Mouse (Mus musculus) lung, postnatal 0 days (tissue): ENCODE measurements around the gene Prap1. TPM values are rescaled to one million over a fixed set of nuclear protein-coding genes. Genes with fewer than 3 reads are reported as not detected.
A peak's percentile ranks its signal among the peaks of the same experiment; 100 is the strongest.

Experiments used
- ATAC-seq: fragments of 200-750 bp; cut with Nextera tagmentation; 2 replicates; pipeline ENCODE4 v1.8.0; 2017; ENCODE audit warnings: moderate library complexity
- DNase-seq: peaks from one replicate; pipeline ENCODE4 v3.0.0-alpha.2; 2016; ENCODE audit warnings: low spot score
- H3K27ac ChIP-seq: fragments of 300-500 bp; sonication (generic); 2 replicates; pipeline ENCODE4 v1.5.1; 2014; ENCODE audit warnings: antibody characterized with exemption, mild to moderate bottlenecking, low read length, mixed read lengths
- H3K27me3 ChIP-seq: fragments of 300-500 bp; sonication (generic); replicated peaks from 2 replicates; pipeline ENCODE4 v1.6.1; 2014; ENCODE audit warnings: low read length, mixed read lengths; ENCODE audit not compliant: insufficient read depth
- H3K36me3 ChIP-seq: fragments of 300-500 bp; sonication (generic); 2 replicates; pipeline ENCODE4 v1.6.1; 2014; ENCODE audit warnings: low read length, mixed read lengths; ENCODE audit not compliant: insufficient read depth
- H3K4me1 ChIP-seq: fragments of 300-500 bp; sonication (generic); 2 replicates; pipeline ENCODE4 v1.6.1; 2014; ENCODE audit warnings: antibody characterized with exemption, low read depth, low read length, mixed read lengths; ENCODE audit not compliant: insufficient read depth
- H3K4me2 ChIP-seq: fragments of 300-500 bp; sonication (generic); replicated peaks from 2 replicates; pipeline ENCODE4 v1.6.1; 2014; ENCODE audit warnings: low read depth, mild to moderate bottlenecking, low read length, moderate library complexity, mixed read lengths
- H3K4me3 ChIP-seq: fragments of 300-500 bp; sonication (generic); 2 replicates; pipeline ENCODE4 v1.5.1; 2014; ENCODE audit warnings: low read depth, low read length
- H3K9ac ChIP-seq: fragments of 300-500 bp; sonication (generic); replicated peaks from 2 replicates; pipeline ENCODE4 v1.6.1; 2014; ENCODE audit warnings: low read depth, mild to moderate bottlenecking
- H3K9me3 ChIP-seq: fragments of 300-500 bp; sonication (generic); 2 replicates; pipeline ENCODE4 v1.6.1; 2016; ENCODE audit warnings: low read length, mixed read lengths
- CTCF ChIP-seq: IDR thresholded peaks from 2 replicates; pipeline ENCODE4 v1.5.1; 2016; ENCODE audit warnings: antibody characterized with exemption, mild to moderate bottlenecking
- EP300 ChIP-seq: IDR thresholded peaks from 2 replicates; pipeline ENCODE4 v1.6.1; 2016; ENCODE audit warnings: antibody characterized with exemption, mild to moderate bottlenecking, control low read depth
- WGBS: fragments of 180-500 bp; shearing (Covaris S2); extraction: QIAGEN DNeasy Blood & Tissue Kit; methylation state at CpG from one replicate; pipeline ENCODE4 v1.1.7; 2014; 5-methylcytosine and 5-hydroxymethylcytosine counted together
- polyA plus RNA-seq: library from polyadenylated mRNA; unstranded; fragments of >200 nt; fragmentation: Nextera tagmentation; extraction: Ambion mirVana; gene quantifications from 2 replicates; pipeline ENCODE4 v1.2.1, GENCODE M21; 2015

Gene Prap1
- polyA plus RNA-seq, 1 experiment from 2014 or later, result not detected

GRCm38 (mm10) chr7:140098466-140098865 is 5.3 kb downstream of the Prap1 start:
- Histone ChIP-seq H3K4me1 (no peaks in the 10 kb centered on the region), H3K9ac (no peak overlapping the region), H3K4me3 (no peak overlapping the region), H3K9me3 (no peaks in the 10 kb centered on the region), H3K36me3 (no peaks in the 10 kb centered on the region), H3K27ac (no peak overlapping the region), H3K27me3 (no peaks in the 10 kb centered on the region), H3K4me2 (no peak overlapping the region)
- WGBS, result 84% methylated on average over 1 of the region's 1 CpGs
- no peak for ATAC-seq
- no peak for DNase-seq
- TF ChIP-seq EP300 (no peak), CTCF (no peak)

- Histone ChIP-seq H3K4me2 (peak overlapping the region; percentile 69), H3K9me3 (no peaks in the 10 kb centered on the region), H3K4me1 (no peaks in the 10 kb centered on the region), H3K27me3 (no peaks in the 10 kb centered on the region), H3K36me3 (peaks cover 5% of the 10 kb centered on the region; the same call in 1 of the 2 replicates), H3K9ac (0 out of 2 replicates have a peak overlapping the region, but pooled peaks have one; percentile 29), H3K27ac (no peak overlapping the region), H3K4me3 (peak overlapping the region; percentile 41; the same call in 1 of the 2 replicates)
- 79% methylated on average over 10 of the region's 10 CpGs for WGBS
- ATAC-seq (no peak), DNase-seq (no peak)
- TF ChIP-seq EP300 (no peak), CTCF (no peak)
Measured at GRCm38 (mm10) chr7:140101498-140101897, 8.3 kb downstream of the Prap1 start.

- Histone ChIP-seq H3K27me3 (no peaks in the 10 kb centered on the region), H3K36me3 (peaks cover 6% of the 10 kb centered on the region; the same call in 1 of the 2 replicates), H3K4me1 (no peaks in the 10 kb centered on the region), H3K9ac (peak within 1 kb of the TSS; percentile 29; the same call in 1 of the 2 replicates), H3K4me3 (peak within 1 kb of the TSS; percentile 41), H3K4me2 (peak within 1 kb of the TSS; percentile 69), H3K27ac (no peak within 1 kb of the TSS), H3K9me3 (no peaks in the 10 kb centered on the region)
- DNase-seq, result peak; percentile 82
- no peak for TF ChIP-seq EP300
- no peak for TF ChIP-seq CTCF
- ATAC-seq, result peak; percentile 96
- 2% methylated on average over 30 of the region's 30 CpGs for WGBS
Measured at GRCm38 (mm10) chr7:140101993-140102860, 9.0 kb downstream of the Prap1 start, which contains the start of gene Fuom. Fuom (minus strand) TSS chr7:140102441.

GRCm38 (mm10) chr7:140104009-140104408 is 10.8 kb downstream of the Prap1 start:
- Histone ChIP-seq H3K9me3 (no peaks in the 10 kb centered on the region), H3K4me3 (no peak overlapping the region), H3K27me3 (no peaks in the 10 kb centered on the region), H3K4me2 (no peak overlapping the region), H3K36me3 (peaks cover 18% of the 10 kb centered on the region), H3K9ac (no peak overlapping the region), H3K4me1 (no peaks in the 10 kb centered on the region), H3K27ac (no peak overlapping the region)
- TF ChIP-seq EP300 (no peak), CTCF (no peak)
- no peak for DNase-seq
- 67% methylated on average over 4 of the region's 4 CpGs for WGBS
- ATAC-seq, result no peak

GRCm38 (mm10) chr7:140111943-140112342 is 18.7 kb downstream of the Prap1 start:
- ATAC-seq, result no peak
- TF ChIP-seq EP300 (no peak), CTCF (no peak)
- 54% methylated on average over 3 of the region's 3 CpGs for WGBS
- no peaks in the 10 kb centered on the region for H3K4me1 ChIP-seq
- no peak overlapping the region for H3K9ac ChIP-seq
- H3K4me2 ChIP-seq, result no peak overlapping the region
- no peak for DNase-seq
- H3K27ac ChIP-seq, result no peak overlapping the region
- peaks cover 31% of the 10 kb centered on the region for H3K36me3 ChIP-seq
- no peaks in the 10 kb centered on the region for H3K9me3 ChIP-seq
- H3K4me3 ChIP-seq, result no peak overlapping the region
- no peaks in the 10 kb centered on the region for H3K27me3 ChIP-seq

- no peaks in the 10 kb centered on the region for H3K9me3 ChIP-seq
- peak within 1 kb of the TSS; percentile 83 for H3K4me2 ChIP-seq
- peak within 1 kb of the TSS; percentile 98 for H3K27ac ChIP-seq
- TF ChIP-seq EP300 (peak; percentile 93), CTCF (peak; percentile 35; the same call in 1 of the 2 replicates)
- H3K27me3 ChIP-seq, result no peaks in the 10 kb centered on the region
- peak within 1 kb of the TSS; percentile 82 for H3K4me3 ChIP-seq
- peaks cover 8% of the 10 kb centered on the region; the same call in 1 of the 2 replicates for H3K36me3 ChIP-seq
- no peaks in the 10 kb centered on the region; the same call in 1 of the 2 replicates for H3K4me1 ChIP-seq
- H3K9ac ChIP-seq, result peak within 1 kb of the TSS; percentile 74
- under 1% methylated on average over 23 of the region's 23 CpGs for WGBS
- ATAC-seq (peak; percentile 91), DNase-seq (peak; percentile 97)
Measured at GRCm38 (mm10) chr7:140115583-140116328, 22.6 kb downstream of the Prap1 start, which contains the start of gene Paox. Paox (plus strand) TSS chr7:140115799.
